Mouse (Mus musculus): ENCODE results near the gene Taok3. TPM values are rescaled to one million over a fixed set of nuclear protein-coding genes. Genes with fewer than 3 reads are reported as not detected.
A peak's percentile ranks its signal among the peaks of the same experiment; 100 is the strongest.

The Taok3 gene
- polyA plus RNA-seq, 1 experiment from 2014 or later, result 14.3 TPM

DNA sequence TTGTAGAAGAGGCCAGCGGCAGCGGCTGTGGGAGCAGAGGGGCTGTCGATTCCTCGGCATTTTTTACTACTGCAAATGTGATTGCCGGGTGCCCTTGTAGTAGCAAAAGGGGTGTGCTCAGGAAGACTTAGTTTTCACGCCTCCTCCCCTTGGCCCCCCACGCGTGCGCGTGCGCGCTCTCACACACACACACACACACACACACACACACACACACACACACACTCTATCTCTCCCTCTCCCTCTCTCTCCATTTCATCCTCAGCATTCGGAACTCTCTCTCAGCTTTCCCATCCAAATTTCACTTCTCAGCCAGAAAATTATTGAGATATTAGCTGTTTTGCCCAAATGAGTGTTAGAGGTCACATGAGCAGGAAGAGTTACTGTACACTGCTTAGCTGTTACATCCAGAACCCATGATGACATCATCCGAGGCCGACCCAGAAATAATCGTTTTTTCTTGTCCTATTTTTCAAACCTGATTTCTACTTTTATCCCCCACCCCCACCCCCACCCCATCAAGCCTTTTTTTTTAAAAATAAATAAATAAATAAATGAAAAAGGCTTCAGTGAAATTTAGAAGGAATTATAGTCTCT is 122.1 kb downstream of the Taok3 start:
- no peaks in the 10 kb centered on the region for H3K9me3 ChIP-seq
- ATAC-seq (ENCODE audit: insufficient number of reproducible peaks, insufficient read depth, low FRiP score, low TSS enrichment, low read depth), result no peak
- peaks cover 11% of the 10 kb centered on the region for H3K4me1 ChIP-seq
- H3K27ac ChIP-seq, result no peak overlapping the region
- no peaks in the 10 kb centered on the region for H3K36me3 ChIP-seq
- WGBS, result 74% methylated on average over 16 of the region's 16 CpGs
- no peak overlapping the region for H3K9ac ChIP-seq
- H3K27me3 ChIP-seq, result peaks cover 13% of the 10 kb centered on the region
- 0 out of 2 replicates have a peak overlapping the region, but pooled peaks have one; percentile 78 for H3K4me2 ChIP-seq
- no peak overlapping the region for H3K4me3 ChIP-seq

DNA sequence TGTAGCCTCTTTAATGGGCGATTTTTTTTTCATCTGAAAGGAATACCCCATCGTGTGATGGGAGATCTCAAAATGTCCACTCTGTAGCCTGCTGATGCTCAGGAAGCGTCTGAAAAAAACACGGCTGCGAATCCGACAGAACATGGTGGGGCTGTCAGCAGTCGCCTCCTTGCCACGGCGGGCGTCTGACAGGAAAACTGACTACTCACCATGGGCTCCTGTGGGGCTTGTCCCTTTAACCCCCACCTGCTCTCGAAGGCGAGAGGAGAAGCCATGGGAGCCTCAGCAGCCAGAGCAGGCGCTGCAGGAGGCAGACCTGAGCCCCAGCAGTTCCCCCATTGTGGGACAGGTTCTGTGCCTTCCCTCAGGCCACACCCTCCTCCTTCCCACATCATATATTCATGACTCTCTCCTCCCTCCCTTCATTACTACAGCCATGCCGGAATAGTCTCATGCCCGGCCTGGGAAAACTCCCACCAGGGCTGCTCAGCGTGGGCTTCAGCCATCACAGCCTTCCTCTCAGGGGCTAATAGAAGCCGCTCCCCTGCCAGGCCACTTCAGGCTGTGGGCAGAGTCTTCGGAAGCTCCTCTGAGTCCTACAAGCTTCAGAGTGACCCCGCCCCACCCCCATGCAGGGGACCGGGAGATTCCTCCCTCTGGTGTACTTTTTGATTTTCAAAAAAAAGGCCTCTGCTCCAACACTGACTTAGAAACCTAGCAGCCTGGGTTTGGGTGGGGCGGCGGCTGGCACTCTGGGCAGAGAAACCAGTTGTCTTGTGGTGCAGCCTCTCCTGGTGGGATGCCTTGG is 122.9 kb downstream of the Taok3 start:
- no peak for ATAC-seq (ENCODE audit: insufficient number of reproducible peaks, insufficient read depth, low FRiP score, low TSS enrichment, low read depth)
- Histone ChIP-seq H3K4me3 (peak overlapping the region; percentile 35), H3K9ac (0 out of 2 replicates have a peak overlapping the region, but pooled peaks have one; percentile 44), H3K9me3 (no peaks in the 10 kb centered on the region), H3K27ac (no peak overlapping the region), H3K4me2 (peak overlapping the region; percentile 57), H3K4me1 (peaks cover 11% of the 10 kb centered on the region), H3K36me3 (no peaks in the 10 kb centered on the region), H3K27me3 (peaks cover 13% of the 10 kb centered on the region)
- WGBS, result 25% methylated on average over 22 of the region's 22 CpGs

DNA sequence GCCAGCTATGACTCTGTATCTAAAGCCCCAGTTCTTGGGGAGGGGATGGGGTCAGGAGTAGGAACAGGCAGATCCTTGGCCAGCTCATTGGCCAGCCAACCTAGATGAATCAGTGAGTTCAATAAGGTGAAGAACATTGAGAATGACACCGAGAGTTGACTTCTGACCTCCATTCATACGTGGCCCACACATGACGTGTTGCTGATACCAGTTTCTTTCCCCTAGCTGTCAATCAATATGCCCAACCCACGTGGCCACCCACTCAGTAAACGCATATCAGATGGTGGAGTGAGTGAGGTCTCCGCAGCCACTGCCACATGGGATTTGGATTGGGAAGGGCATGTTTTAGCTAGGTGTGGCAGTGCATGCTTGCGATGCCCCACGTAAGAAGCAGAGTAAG is 125.2 kb downstream of the Taok3 start:
- peaks cover 15% of the 10 kb centered on the region for H3K4me1 ChIP-seq
- H3K36me3 ChIP-seq, result no peaks in the 10 kb centered on the region
- no peaks in the 10 kb centered on the region for H3K9me3 ChIP-seq
- H3K9ac ChIP-seq, result no peak overlapping the region
- ATAC-seq (ENCODE audit: insufficient number of reproducible peaks, insufficient read depth, low FRiP score, low TSS enrichment, low read depth), result no peak
- 70% methylated on average over 8 of the region's 8 CpGs for WGBS
- no peak overlapping the region for H3K4me3 ChIP-seq
- no peak overlapping the region for H3K4me2 ChIP-seq
- peaks cover 13% of the 10 kb centered on the region for H3K27me3 ChIP-seq
- H3K27ac ChIP-seq, result no peak overlapping the region

DNA sequence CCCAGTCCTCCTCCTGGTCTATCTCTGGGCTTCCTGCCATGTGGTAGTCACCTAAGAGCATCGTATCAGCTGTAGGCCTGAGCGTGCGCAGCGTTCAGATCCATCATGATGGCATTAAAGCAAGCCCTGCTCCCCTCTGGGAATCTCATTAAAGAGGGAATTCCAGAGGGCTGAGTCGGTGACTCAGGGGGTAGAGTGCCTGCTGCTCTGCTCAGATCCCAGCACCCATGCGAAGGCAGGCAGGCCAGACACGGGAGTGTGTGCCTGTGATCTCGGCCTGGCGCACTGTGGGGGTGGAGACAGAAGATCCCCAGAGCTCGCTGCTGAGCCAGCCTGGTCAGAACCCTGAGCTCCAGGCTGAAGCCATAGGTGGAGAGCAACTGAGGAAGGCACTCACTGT is 128.4 kb downstream of the Taok3 start:
- H3K27ac ChIP-seq, result no peak overlapping the region
- 0 out of 2 replicates have a peak, but pooled peaks cover 6% of the 10 kb centered on the region for H3K36me3 ChIP-seq
- no peak overlapping the region for H3K4me3 ChIP-seq
- H3K9ac ChIP-seq, result no peak overlapping the region
- no peaks in the 10 kb centered on the region for H3K27me3 ChIP-seq
- H3K4me2 ChIP-seq, result no peak overlapping the region
- no peaks in the 10 kb centered on the region for H3K9me3 ChIP-seq
- H3K4me1 ChIP-seq, result 0 out of 2 replicates have a peak, but pooled peaks cover 4% of the 10 kb centered on the region
- ATAC-seq (ENCODE audit: insufficient number of reproducible peaks, insufficient read depth, low FRiP score, low TSS enrichment, low read depth), result no peak
- 33% methylated on average over 10 of the region's 10 CpGs for WGBS

DNA sequence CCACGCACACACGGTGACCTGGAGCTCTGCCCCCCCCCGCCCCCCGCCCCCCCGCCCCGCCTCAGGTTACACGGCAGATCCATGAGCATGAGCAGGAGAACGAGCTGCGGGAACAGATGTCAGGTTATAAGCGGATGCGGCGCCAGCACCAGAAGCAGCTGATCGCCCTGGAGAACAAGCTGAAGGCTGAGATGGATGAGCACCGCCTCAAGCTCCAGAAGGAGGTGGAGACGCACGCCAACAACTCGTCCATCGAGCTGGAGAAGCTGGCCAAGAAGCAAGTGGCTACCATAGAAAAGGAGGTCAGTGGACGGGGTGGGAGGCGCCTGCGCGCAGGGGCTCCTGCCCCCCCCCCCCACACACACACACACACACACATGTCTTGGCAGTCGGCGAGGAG is 130.9 kb downstream of the Taok3 start:
- no peak for ATAC-seq (ENCODE audit: insufficient number of reproducible peaks, insufficient read depth, low FRiP score, low TSS enrichment, low read depth)
- Histone ChIP-seq H3K36me3 (peaks cover 6% of the 10 kb centered on the region; the same call in 1 of the 2 replicates), H3K27me3 (no peaks in the 10 kb centered on the region), H3K4me2 (no peak overlapping the region), H3K9me3 (no peaks in the 10 kb centered on the region), H3K4me1 (0 out of 2 replicates have a peak, but pooled peaks cover 4% of the 10 kb centered on the region), H3K27ac (no peak overlapping the region), H3K4me3 (no peak overlapping the region), H3K9ac (no peak overlapping the region)
- WGBS, result 64% methylated on average over 19 of the region's 24 CpGs

DNA sequence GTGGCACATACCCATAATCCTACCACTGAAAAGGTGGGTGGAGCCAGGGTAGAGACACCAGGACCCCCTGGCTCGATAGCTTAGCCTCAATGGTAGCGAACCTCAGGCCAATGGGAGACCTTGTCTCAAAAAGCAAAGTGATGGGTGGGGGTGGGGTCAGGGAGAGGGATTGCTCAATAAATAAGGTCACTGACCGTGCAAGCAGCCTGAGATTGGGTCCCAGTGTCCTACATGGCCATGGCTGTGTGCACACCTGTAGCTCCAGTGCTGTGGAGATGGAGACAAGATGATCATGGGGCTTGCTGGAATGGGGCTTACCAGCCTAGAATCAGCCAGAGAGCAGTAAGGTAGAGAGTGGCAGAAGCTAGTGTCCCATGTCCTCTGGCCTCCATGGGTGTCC is 131.8 kb downstream of the Taok3 start:
- H3K9me3 ChIP-seq, result no peaks in the 10 kb centered on the region
- 0 out of 2 replicates have a peak, but pooled peaks cover 4% of the 10 kb centered on the region for H3K4me1 ChIP-seq
- no peaks in the 10 kb centered on the region for H3K27me3 ChIP-seq
- WGBS, result 87% methylated on average over 3 of the region's 3 CpGs
- no peak overlapping the region for H3K4me2 ChIP-seq
- H3K4me3 ChIP-seq, result no peak overlapping the region
- no peak for ATAC-seq (ENCODE audit: insufficient number of reproducible peaks, insufficient read depth, low FRiP score, low TSS enrichment, low read depth)
- peaks cover 7% of the 10 kb centered on the region; the same call in 1 of the 2 replicates for H3K36me3 ChIP-seq
- H3K27ac ChIP-seq, result no peak overlapping the region
- H3K9ac ChIP-seq, result no peak overlapping the region

DNA sequence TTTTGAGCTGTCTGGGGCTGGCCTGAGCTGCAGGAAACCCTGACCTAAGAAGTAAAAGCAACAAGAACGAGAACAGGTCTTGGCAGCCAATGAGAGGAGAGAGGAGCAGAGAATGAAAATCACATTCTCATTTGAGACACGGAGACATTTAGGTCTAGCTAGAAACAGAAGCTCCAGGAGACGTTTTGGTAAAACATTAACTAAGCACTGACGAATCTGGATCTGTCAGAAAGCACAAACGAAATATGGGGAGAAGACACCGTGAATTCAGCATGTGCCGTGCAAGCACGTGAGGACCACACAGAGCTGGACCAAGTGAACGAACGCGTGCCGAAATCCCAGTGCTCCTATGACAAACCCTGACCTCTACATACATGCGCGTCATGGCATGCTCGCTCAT is 138.3 kb downstream of the Taok3 start:
- WGBS, result 92% methylated on average over 15 of the region's 15 CpGs
- H3K9me3 ChIP-seq, result no peaks in the 10 kb centered on the region
- no peak overlapping the region for H3K4me3 ChIP-seq
- no peaks in the 10 kb centered on the region for H3K4me1 ChIP-seq
- H3K9ac ChIP-seq, result no peak overlapping the region
- H3K27ac ChIP-seq, result no peak overlapping the region
- H3K36me3 ChIP-seq, result peaks cover 26% of the 10 kb centered on the region
- no peak for ATAC-seq (ENCODE audit: insufficient number of reproducible peaks, insufficient read depth, low FRiP score, low TSS enrichment, low read depth)
- no peak overlapping the region for H3K4me2 ChIP-seq
- H3K27me3 ChIP-seq, result no peaks in the 10 kb centered on the region

DNA sequence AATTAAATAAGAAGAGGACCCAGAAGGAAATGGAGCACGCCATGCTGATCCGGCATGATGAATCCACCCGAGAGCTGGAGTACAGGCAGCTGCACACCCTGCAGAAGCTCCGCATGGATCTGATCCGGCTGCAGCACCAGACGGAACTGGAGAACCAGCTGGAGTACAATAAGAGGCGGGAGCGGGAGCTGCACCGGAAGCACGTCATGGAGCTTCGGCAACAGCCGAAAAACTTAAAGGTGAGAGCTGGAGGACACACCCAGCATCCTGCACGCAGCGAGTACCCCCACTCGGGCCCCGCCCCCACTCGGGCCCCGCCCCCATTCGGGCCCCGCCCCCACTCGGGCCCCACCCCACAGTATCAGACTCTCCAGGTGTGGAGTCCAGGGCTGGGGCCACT is 143.6 kb downstream of the Taok3 start:
- no peak overlapping the region for H3K4me3 ChIP-seq
- peaks cover 27% of the 10 kb centered on the region for H3K36me3 ChIP-seq
- H3K9me3 ChIP-seq, result no peaks in the 10 kb centered on the region
- H3K4me1 ChIP-seq, result no peaks in the 10 kb centered on the region
- no peak for ATAC-seq (ENCODE audit: insufficient number of reproducible peaks, insufficient read depth, low FRiP score, low TSS enrichment, low read depth)
- no peak overlapping the region for H3K9ac ChIP-seq
- H3K27ac ChIP-seq, result no peak overlapping the region
- H3K27me3 ChIP-seq, result no peaks in the 10 kb centered on the region
- no peak overlapping the region for H3K4me2 ChIP-seq
- 85% methylated on average over 21 of the region's 21 CpGs for WGBS

DNA sequence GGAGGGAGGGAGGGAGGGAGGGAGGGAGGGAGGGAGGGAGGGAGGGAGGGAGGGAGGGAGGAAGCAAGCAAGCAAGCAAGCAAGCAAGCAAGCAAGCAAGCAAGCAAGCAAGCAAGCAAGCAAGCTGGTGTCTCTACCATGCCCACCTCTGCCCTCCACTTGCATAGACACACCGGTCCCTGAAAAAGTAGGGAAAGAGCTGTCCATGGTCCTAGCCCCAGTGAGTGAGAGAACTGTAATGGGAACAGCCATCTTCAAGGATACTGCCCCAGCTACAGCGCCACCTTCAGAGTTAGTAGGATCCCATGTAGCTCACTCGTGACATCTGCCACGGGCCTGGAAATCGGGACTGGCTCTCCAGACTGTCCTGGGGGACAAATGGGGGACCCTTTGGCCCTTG is 144.8 kb downstream of the Taok3 start:
- H3K4me3 ChIP-seq, result no peak overlapping the region
- no peak overlapping the region for H3K4me2 ChIP-seq
- H3K36me3 ChIP-seq, result peaks cover 22% of the 10 kb centered on the region
- no peaks in the 10 kb centered on the region for H3K9me3 ChIP-seq
- no peaks in the 10 kb centered on the region for H3K4me1 ChIP-seq
- no peak overlapping the region for H3K9ac ChIP-seq
- 39% methylated on average over 5 of the region's 5 CpGs for WGBS
- H3K27ac ChIP-seq, result no peak overlapping the region
- no peaks in the 10 kb centered on the region for H3K27me3 ChIP-seq
- ATAC-seq (ENCODE audit: insufficient number of reproducible peaks, insufficient read depth, low FRiP score, low TSS enrichment, low read depth), result no peak

DNA sequence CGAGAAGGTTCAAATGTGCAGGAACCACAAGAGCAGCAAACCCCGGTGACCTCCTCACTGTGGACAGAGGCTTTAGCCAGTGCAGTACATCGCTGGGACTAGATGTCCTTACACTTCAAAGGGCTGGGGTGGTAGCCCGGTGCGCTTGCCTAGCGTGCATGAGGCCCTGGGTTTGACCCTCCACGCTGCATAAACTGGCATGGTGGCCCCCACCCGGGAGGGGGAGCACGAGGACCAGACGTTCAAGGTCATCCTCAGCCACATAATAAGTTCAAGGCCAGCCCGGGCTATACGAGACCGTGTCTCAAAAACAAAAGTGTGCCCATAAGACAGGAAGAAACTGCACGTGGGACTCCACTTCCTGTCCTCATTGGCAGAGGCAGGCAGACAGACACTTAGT is 148.0 kb downstream of the Taok3 start:
- H3K27ac ChIP-seq, result no peak overlapping the region
- 74% methylated on average over 14 of the region's 14 CpGs for WGBS
- H3K4me3 ChIP-seq, result no peak overlapping the region
- peaks cover 22% of the 10 kb centered on the region for H3K36me3 ChIP-seq
- no peaks in the 10 kb centered on the region for H3K27me3 ChIP-seq
- no peaks in the 10 kb centered on the region for H3K9me3 ChIP-seq
- no peak overlapping the region for H3K4me2 ChIP-seq
- no peak overlapping the region for H3K9ac ChIP-seq
- no peak for ATAC-seq (ENCODE audit: insufficient number of reproducible peaks, insufficient read depth, low FRiP score, low TSS enrichment, low read depth)
- H3K4me1 ChIP-seq, result no peaks in the 10 kb centered on the region

DNA sequence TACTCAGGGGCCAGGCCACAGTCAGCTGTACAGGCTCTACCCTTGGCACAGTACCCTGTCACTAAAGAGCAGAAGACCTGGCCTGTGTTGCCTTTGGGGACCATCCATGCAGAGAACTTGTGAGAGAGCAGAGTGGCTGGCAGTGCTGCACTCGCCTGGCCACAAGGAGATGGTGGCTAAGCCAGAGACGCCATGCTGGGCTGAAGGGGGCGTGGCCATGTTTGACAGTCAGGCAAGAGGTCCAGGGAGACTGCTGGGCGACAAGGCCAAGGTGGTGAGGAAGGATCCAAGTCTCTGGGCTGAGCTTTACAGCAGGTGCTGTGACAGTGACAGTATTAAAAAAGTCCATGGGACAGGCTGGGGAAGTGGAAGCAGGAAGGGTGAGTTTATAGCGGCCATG is 148.8 kb downstream of the Taok3 start:
- Histone ChIP-seq H3K4me2 (no peak overlapping the region), H3K4me1 (no peaks in the 10 kb centered on the region), H3K27ac (no peak overlapping the region), H3K4me3 (no peak overlapping the region), H3K9me3 (no peaks in the 10 kb centered on the region), H3K9ac (no peak overlapping the region), H3K36me3 (peaks cover 14% of the 10 kb centered on the region), H3K27me3 (no peaks in the 10 kb centered on the region)
- ATAC-seq (ENCODE audit: insufficient number of reproducible peaks, insufficient read depth, low FRiP score, low TSS enrichment, low read depth), result no peak
- 35% methylated on average over 5 of the region's 5 CpGs for whole genome bisulfite sequencing

DNA sequence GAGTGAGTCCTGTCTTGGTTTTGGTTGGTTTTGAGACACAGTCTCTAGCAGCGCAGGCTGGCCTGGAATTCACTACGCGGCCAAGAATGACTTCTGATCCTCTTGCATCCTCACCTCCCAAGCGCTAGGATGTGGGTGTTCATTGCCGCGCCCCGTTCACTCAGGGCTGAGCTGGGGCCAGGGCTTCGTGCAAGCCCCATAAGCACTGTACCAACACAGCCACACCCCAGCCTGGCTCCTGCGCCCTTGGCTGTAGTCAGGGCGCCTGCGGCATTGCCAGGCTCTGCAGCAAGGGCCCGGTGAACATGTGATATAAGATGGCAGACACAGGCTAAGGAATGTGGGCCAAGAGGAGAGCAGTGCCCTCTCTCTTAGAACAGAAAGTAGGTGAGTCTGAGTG is 149.5 kb downstream of the Taok3 start:
- H3K27ac ChIP-seq, result no peak overlapping the region
- H3K27me3 ChIP-seq, result no peaks in the 10 kb centered on the region
- ATAC-seq (ENCODE audit: insufficient number of reproducible peaks, insufficient read depth, low FRiP score, low TSS enrichment, low read depth), result no peak
- no peak overlapping the region for H3K4me2 ChIP-seq
- no peaks in the 10 kb centered on the region for H3K4me1 ChIP-seq
- no peak overlapping the region for H3K4me3 ChIP-seq
- WGBS, result 92% methylated on average over 12 of the region's 12 CpGs
- H3K9me3 ChIP-seq, result no peaks in the 10 kb centered on the region
- peaks cover 12% of the 10 kb centered on the region; the same call in 1 of the 2 replicates for H3K36me3 ChIP-seq
- H3K9ac ChIP-seq, result no peak overlapping the region

Data from embryonic facial prominence, embryonic 13.5 days (tissue).